Mouse (Mus musculus) heart, adult 18-20 months (tissue): Measurements from ENCODE around the gene Tmem79. TPM values are rescaled to one million over a fixed set of nuclear protein-coding genes. Genes with fewer than 3 reads are reported as not detected.
A peak's percentile ranks its signal among the peaks of the same experiment; 100 is the strongest.
"Not testable (repeated sequence)": the region's sequence is repeated elsewhere in the genome, so short reads cannot be mapped to it uniquely, and the experiment has no call there.

ENCODE experiments used
- DNase-seq, 2 experiments: peaks; one replicate each; pipeline ENCODE4 v3.0.0; 2021 to 2022; ENCODE audit warnings: mixed read lengths in 1 of 2
- total RNA-seq, 2 experiments: library from RNA; stranded (reverse); gene quantifications; 2 replicates each; pipeline ENCODE4 v1.2.3; 2021

The Tmem79 gene
- total RNA-seq, 2 experiments from 2014 or later = 1.4 to 4.3 TPM

GRCm38 (mm10) chr3:88354396-88355165 is 18.6 kb upstream of the Tmem79 start:
- DNase-seq = no peak

GRCm38 (mm10) chr3:88352907-88353306 is 17.0 kb upstream of the Tmem79 start:
- no peak for DNase-seq

- DNase-seq = no peak
Observed at GRCm38 (mm10) chr3:88350732-88351131, 14.8 kb upstream of the Tmem79 start.

GRCm38 (mm10) chr3:88339006-88339405 is 3.1 kb upstream of the Tmem79 start:
- no peak for DNase-seq

- no peak for DNase-seq
Observed at GRCm38 (mm10) chr3:88338316-88338715, 2.4 kb upstream of the Tmem79 start.

- DNase-seq = no peak
Observed at GRCm38 (mm10) chr3:88337367-88338020, 1.5 kb upstream of the Tmem79 start.

- DNase-seq = peak in 1 of 2 experiments; percentile 58
Observed at GRCm38 (mm10) chr3:88335436-88336053, 403 bp downstream of the Tmem79 start.

GRCm38 (mm10) chr3:88334902-88335435 is 979 bp downstream of the Tmem79 start:
- DNase-seq = no peak

GRCm38 (mm10) chr3:88334029-88334658 is 1.8 kb downstream of the Tmem79 start:
- DNase-seq = no peak

- peak; percentile 35 to 59 for DNase-seq
Observed at GRCm38 (mm10) chr3:88331282-88331681, 4.7 kb downstream of the Tmem79 start.

- no peak for DNase-seq
Observed at GRCm38 (mm10) chr3:88328956-88329355, 7.0 kb downstream of the Tmem79 start.

GRCm38 (mm10) chr3:88324951-88325405 is 11.0 kb downstream of the Tmem79 start, which contains the start of gene Glmp:
TSS of gene Glmp (plus strand) at chr3:88325023.
- peak; percentile 81 to 85 for DNase-seq

- no peak for DNase-seq
Observed at GRCm38 (mm10) chr3:88299172-88299571, 36.8 kb downstream of the Tmem79 start.

GRCm38 (mm10) chr3:88297321-88297851 is 38.6 kb downstream of the Tmem79 start:
- peak in 1 of 2 experiments; percentile 20 for DNase-seq

GRCm38 (mm10) chr3:88296561-88297318 is 39.2 kb downstream of the Tmem79 start, which contains the start of the genes Tsacc and Cct3:
TSS of gene Tsacc (minus strand) at chr3:88296999.
TSS of gene Cct3 (plus strand) at chr3:88297116.
- peak; percentile 97 to 99 for DNase-seq

- DNase-seq = no peak
Observed at GRCm38 (mm10) chr3:88296110-88296560, 39.8 kb downstream of the Tmem79 start.

- not testable (repeated sequence) for DNase-seq
Observed at GRCm38 (mm10) chr3:88295272-88295671, 40.7 kb downstream of the Tmem79 start.

GRCm38 (mm10) chr3:88291970-88292369 is 44.0 kb downstream of the Tmem79 start:
- peak in 1 of 2 experiments; percentile 17 for DNase-seq

GRCm38 (mm10) chr3:88288133-88288713 is 47.7 kb downstream of the Tmem79 start:
- DNase-seq = not testable (repeated sequence)

GRCm38 (mm10) chr3:88287110-88287509 is 48.8 kb downstream of the Tmem79 start, which contains the start of gene Gm38392:
TSS of gene Gm38392 (minus strand) at chr3:88287210.
- no peak for DNase-seq
